In the genomic region with DNA sequence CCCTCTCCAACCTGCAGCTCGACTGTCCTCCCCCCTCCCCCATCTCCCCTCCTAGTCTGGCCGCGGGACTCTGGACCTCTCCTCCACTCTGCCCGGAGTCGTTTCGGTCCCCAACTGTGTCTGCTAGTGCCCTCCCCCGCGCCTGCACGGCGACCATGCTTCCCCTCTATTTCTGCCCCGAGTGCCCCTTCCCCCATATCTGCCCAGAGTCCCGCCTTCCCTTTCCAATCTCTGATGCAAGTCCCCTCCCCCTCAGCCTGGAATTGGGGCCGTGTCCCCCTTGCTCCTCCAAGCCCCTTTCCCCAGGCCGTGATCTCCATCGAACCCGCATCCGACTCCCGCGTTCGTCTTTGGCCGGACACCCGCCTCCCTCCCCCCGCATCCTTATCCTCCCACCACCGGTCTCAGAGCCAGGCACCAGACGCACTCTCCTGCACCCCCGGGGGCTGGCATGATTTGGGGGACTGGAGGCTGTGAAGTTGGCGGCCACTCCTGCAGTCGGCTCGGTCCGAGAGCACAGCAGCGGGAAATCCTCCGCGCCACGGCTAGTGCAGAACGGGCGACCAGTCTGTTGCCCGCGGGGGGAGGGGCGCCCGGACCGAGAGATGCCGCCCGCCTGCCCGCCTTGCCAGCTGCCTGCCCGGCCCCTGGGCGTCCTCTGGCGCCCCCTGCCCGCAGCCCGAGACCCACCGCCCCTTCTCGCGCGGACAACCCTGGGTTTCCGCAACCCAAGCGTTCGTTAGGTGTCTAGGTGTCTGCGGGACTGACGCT, we compare ENCODE assay signal across 8 mouse cellular contexts. TPM values are rescaled to one million over a fixed set of nuclear protein-coding genes. Genes with fewer than 3 reads are reported as not detected.
DNase-seq lines count a peak whose midpoint lies in the region; ATAC-seq and TF ChIP-seq lines count a peak whose summit lies in the region.

No protein-coding gene starts in this region.

- no peaks in the 10 kb centered on the region for H3K36me3 ChIP-seq in E14TG2a.4 (ENCODE audit: insufficient read depth, low read length)
- H3K36me3 ChIP-seq in hindbrain, embryonic 10.5 days: no peaks in the 10 kb centered on the region

- peak overlapping the region; percentile 78 for H3K4me3 ChIP-seq in E14TG2a.4 (replicated peaks; ENCODE audit: low read length)
- H3K4me3 ChIP-seq in embryonic fibroblast, embryonic 13.5 days (ENCODE audit: insufficient read depth, low read length): peak overlapping the region; percentile 29
- peak overlapping the region; percentile 75 for H3K4me3 ChIP-seq in hindbrain, embryonic 10.5 days

- peak; percentile 80 to 89 for DNase-seq in adrenal gland, postnatal 36 days
- peak; percentile 71 for DNase-seq in hindbrain, embryonic 10.5 days (ENCODE audit: low spot score)
- peak; percentile 84 to 87 for DNase-seq in layer of hippocampus, postnatal 14 days (ENCODE audit: low spot score in 2 of 2)
- DNase-seq in lung, postnatal 10 days: peak; percentile 68
- peak; percentile 79 to 83 for DNase-seq in right cerebral cortex, adult 2 months (ENCODE audit: low spot score in 2 of 2)

- TF ChIP-seq POLR2A in embryonic fibroblast, embryonic 13.5 days (IDR thresholded peaks at IDR 0.05; ENCODE audit: low read depth, low read length): no peak

- under 1% methylated on average over 58 of the region's 58 CpGs for WGBS in hindbrain, embryonic 10.5 days

- peaks cover 93% of the 10 kb centered on the region for H3K27me3 ChIP-seq in E14TG2a.4 (ENCODE audit: insufficient read depth, low read length)
- peaks cover 93% of the 10 kb centered on the region for H3K27me3 ChIP-seq in hindbrain, embryonic 10.5 days (ENCODE audit: insufficient read depth, poor library complexity, severe bottlenecking)

- H3K9me3 ChIP-seq in E14TG2a.4 (ENCODE audit: low read length): no peaks in the 10 kb centered on the region
- H3K9me3 ChIP-seq in hindbrain, embryonic 10.5 days: no peaks in the 10 kb centered on the region

- H3K4me1 ChIP-seq in E14TG2a.4 (replicated peaks; ENCODE audit: low read depth, low read length): peaks cover 67% of the 10 kb centered on the region
- 0 out of 2 replicates have a peak, but pooled peaks cover 4% of the 10 kb centered on the region for H3K4me1 ChIP-seq in embryonic fibroblast, embryonic 13.5 days (ENCODE audit: control insufficient read depth, insufficient read depth, low read length)
- peaks cover 89% of the 10 kb centered on the region for H3K4me1 ChIP-seq in hindbrain, embryonic 10.5 days (replicated peaks)

- TF ChIP-seq CTCF in E14TG2a.4 (conservative IDR thresholded peaks at IDR 0.05; ENCODE audit: low read length): no peak
- TF ChIP-seq CTCF in embryonic fibroblast, embryonic 13.5 days (IDR thresholded peaks at IDR 0.05; ENCODE audit: borderline replicate concordance, insufficient read depth, low read length): no peak

- no peak overlapping the region for H3K27ac ChIP-seq in embryonic fibroblast, embryonic 13.5 days (ENCODE audit: insufficient read depth, low read length)
- peak overlapping the region; percentile 86 for H3K27ac ChIP-seq in hindbrain, embryonic 10.5 days

- no peak for ATAC-seq in activated CD4-positive, CD25-positive, alpha-beta regulatory T cell, adult 4 months

RNA-seq across cellular contexts. Expression of a gene that starts 1.2 kb away (rescaled TPM):
- 10 to 100 TPM; 21.0 to 24.4 TPM for total RNA-seq in adrenal gland, postnatal 36 days (2021)
- 2.0 and 3.7 TPM in 2 replicates for polyA plus RNA-seq in embryonic fibroblast, embryonic 13.5 days (2011; ENCODE audit: insufficient read length, low read depth, missing spikeins)
- 2.0 and 3.1 TPM in 2 replicates for polyA plus RNA-seq in hindbrain, embryonic 10.5 days (2016; fragmentation: Nextera tagmentation; extraction: Ambion mirVana)
- total RNA-seq in layer of hippocampus, postnatal 14 days (2021): 100 to 1,000 TPM; 451 to 472 TPM
- polyA plus RNA-seq in activated CD4-positive, CD25-positive, alpha-beta regulatory T cell, adult 4 months (2017; shearing (Covaris generic)): 1 to 10 TPM in 1 of 2 experiments, not detected in 1; 1.4 TPM

RNA-seq across cellular contexts. Expression of a gene that starts 56.8 kb away (rescaled TPM):
- 1 to 10 TPM in 1 of 2 experiments, under 1 TPM in 1; 0.86 to 1.3 TPM for total RNA-seq in adrenal gland, postnatal 36 days (2021)
- 0.52 TPM in 1 of 2 replicates, not detected in the other for polyA plus RNA-seq in embryonic fibroblast, embryonic 13.5 days (2011; ENCODE audit: insufficient read length, low read depth, missing spikeins)
- 0.05 TPM in 1 of 2 replicates, not detected in the other for polyA plus RNA-seq in hindbrain, embryonic 10.5 days (2016; fragmentation: Nextera tagmentation; extraction: Ambion mirVana)
- total RNA-seq in layer of hippocampus, postnatal 14 days (2021): under 1 TPM; 0.09 to 0.21 TPM
- polyA plus RNA-seq in activated CD4-positive, CD25-positive, alpha-beta regulatory T cell, adult 4 months (2017; shearing (Covaris generic)): not detected
